Mouse (Mus musculus) NIH3T3 (cell line): ENCODE measurements at regions not wholly inside any gene's neighbourhood (a gene's known extent, or its start where the extent isn't known, plus 50 kb on each side); places are given as distances from the start of the nearest gene placed in this dataset.

ENCODE experiments used
- DNase-seq: peaks from one replicate; pipeline ENCODE4 v3.0.0-alpha.2; 2012; ENCODE audit warnings: low read depth

DNA sequence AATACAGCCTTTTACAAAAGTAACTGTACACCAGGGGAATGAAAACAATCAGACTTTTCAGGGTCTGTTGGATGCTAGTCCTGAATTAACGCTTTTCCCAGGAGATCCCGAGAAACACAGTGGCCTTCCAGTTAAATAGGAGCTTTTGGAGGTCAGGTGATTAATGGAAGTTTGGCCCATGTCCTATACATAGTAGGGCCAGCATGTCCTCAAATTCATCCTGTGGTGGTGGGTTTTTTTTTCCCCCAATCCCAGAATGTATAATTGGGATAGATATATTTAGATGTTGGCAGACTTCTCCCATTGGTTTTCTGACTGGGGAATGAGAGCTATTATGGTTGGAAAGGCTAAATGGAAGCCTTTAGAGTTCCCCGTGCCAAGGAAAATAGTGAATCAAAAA lies 77.6 kb downstream of the Cd200 start:
- no peak for DNase-seq

DNA sequence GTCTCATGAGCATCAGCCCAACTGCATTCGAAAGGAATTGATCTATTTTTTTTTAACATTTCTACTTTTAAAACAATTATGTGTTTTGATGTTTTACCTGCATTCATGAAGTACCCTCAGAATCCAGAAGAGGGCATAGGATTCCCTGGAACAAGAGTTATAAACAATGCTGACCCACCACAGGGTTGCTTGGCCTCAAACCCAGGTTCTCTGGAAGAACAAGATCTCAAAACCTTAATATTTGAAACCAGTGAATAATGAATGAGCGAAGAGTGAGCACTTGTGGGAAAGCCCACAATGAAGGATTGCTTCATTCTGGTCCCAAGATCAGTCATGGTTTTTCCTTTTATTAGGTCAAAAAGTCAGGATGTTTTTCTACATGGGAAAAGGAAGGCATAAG lies 78.6 kb downstream of the Cd200 start:
- peak; percentile 20 for DNase-seq

DNA sequence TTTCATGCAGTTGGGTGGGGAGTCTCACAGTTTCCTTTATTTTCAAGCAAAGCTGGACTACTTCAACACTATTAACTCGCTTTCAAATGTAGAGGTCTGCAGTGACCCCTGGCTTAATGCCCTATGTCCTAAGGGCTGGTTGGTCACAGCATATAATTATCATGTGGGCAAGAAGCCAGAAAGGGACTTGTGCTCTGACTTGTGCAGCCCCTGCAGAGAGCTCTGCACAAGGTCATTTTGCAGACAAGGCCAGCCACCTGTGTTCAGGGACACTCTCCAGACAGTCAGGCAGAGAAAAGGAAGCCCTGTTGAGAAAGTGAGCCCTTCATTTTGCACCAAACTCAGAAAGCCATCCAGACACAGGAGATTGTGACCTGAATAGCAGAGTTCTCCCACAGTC lies 79.1 kb downstream of the Cd200 start:
- no peak for DNase-seq

DNA sequence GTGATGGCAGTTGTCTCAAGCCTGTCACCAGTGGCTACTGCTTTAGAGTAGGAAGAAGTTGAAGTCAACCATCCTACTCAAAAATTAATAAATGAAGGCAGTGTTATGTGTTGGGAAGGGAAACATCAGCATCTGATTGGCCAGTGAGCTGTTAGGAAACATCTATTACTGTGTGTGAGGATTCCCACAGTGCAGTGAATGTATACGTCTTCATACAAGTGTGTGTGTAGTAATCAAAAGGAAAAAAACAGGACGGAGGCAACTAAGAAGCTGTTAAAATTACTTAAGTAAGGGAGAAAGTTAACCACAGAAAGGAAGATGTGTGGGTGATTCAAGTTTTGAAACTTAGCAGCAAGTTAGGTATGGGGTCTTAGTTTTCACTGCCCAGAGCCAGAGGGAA lies 81.8 kb downstream of the Cd200 start:
- DNase-seq = no peak

DNA sequence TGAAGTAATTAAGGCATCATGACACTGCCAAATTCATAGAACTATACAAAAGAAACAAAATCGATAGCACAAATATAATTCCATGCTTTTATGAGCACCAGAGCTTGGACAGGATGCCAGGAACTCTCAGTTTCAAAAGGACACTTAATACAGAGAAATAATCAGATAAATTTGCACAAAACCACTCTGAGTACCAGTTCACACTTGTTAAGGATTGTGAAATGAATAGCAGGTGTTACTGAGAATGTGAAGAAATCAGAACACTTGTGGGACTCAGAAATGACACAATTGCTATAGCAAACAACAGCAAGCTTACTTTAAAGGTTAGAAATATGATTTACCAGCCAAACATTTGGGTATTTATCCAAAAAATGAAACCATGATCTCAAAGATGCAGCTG lies 87.4 kb downstream of the Btla start:
- DNase-seq = no peak
